Mouse (Mus musculus) spleen, adult 2 months (tissue): Measurements from ENCODE around the gene Zfp217.
A peak's percentile ranks its signal among the peaks of the same experiment; 100 is the strongest.

Source experiments
- CTCF ChIP-seq: fragments of 200-500 bp; IDR thresholded peaks from 2 replicates; pipeline ENCODE4 v1.5.1; 2011; ENCODE audit warnings: mild to moderate bottlenecking, inconsistent platforms; ENCODE audit not compliant: insufficient read depth, insufficient read length, insufficient replicate concordance; ENCODE audit errors: extremely low read depth
- POLR2A ChIP-seq: fragments of 200-500 bp; IDR thresholded peaks from 2 replicates; pipeline ENCODE4 v1.6.1; 2011; ENCODE audit warnings: low read depth, low read length, inconsistent platforms

DNA sequence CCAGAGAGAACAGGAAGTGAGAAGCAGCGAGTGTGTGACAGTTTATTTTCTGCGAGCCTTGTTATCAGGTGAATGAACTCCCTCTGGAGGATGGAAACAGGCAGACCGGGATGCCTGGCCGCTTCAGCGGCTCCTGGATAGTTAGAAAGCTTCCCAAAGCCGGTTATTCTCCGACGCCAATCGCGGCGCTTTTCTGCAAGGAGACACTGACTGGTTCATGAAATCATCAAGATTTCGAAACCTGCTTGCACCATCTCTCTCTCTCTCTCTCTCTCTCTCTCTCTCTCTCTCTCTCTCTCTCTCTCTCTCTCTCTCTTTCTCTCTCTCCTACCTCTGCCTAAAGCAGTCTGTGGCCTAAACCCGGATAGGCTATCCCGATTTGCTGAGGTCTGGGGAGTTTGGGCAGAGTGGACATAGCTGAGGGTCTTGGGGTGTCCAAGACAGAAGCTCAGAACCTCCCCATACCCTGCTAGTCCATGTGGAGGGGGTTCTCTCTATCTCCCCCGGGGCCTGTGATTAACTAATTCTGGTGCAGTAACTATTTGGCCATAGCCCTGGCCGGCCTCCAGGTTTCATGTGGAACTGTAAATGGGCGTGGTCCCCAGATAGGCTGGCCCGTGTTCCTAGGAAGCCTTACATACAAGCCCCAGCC lies 7.3 kb upstream of the Zfp217 start:
- TF ChIP-seq CTCF (no peak), POLR2A (peak; percentile 43; the same call in 1 of the 2 replicates)
